In the genomic region with DNA sequence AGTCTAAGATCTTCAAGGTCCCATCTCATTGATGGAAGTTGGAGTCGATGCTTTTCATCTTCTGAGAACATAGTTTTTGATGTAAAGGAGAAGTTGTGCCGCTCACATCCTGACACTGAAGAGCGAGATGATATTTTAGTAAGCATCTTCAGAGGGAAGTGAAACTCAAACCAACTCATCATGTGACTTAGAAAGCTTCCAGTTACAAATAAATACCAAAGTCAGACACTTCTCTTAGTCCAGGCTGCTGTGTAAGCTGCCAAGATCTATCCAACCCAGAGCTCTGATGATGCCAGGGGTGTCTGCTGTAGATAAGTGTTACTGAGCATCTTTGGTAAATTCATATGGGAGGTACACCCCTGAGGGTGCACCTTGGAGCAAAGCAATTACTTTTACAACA, we compare ENCODE assay signal across 20 mouse cellular contexts. TPM values are rescaled to one million over a fixed set of nuclear protein-coding genes. Genes with fewer than 3 reads are reported as not detected.
A peak's percentile ranks its signal among the peaks of the same experiment; 100 is the strongest.
DNase-seq lines count a peak whose midpoint lies in the region; ATAC-seq lines count a peak whose summit lies in the region.
"Had no signal": no experiment of that assay in that cellular context is flagged by ENCODE, and none has a peak within 500 bp of the region (broad histone marks: within the 10 kb centered on the region; RNA-seq: fewer than 3 reads in every experiment).

No protein-coding gene starts in this region.

- 0 out of 2 replicates have a peak, but pooled peaks have one; percentile 30 for ATAC-seq in liver, embryonic 16.5 days (ENCODE audit: low read depth)
- no peak for ATAC-seq in liver, embryonic 12.5 days
- peak; percentile 93 for ATAC-seq in erythroid progenitor cell, adult 5-6 weeks (replicated peaks; ENCODE audit: low FRiP score, poor library complexity, severe bottlenecking)
- peak; percentile 79 for ATAC-seq in monocyte, adult 5-6 weeks (replicated peaks; ENCODE audit: insufficient number of reproducible peaks, low FRiP score, low TSS enrichment, poor library complexity, severe bottlenecking)
- ATAC-seq in hindbrain, embryonic 16.5 days: no peak
- ATAC-seq: forebrain, postnatal 0 days; midbrain, embryonic 16.5 days had no signal

- no peaks in the 10 kb centered on the region for H3K4me1 ChIP-seq in liver, embryonic 16.5 days (ENCODE audit: control insufficient read depth, low read depth, low read length)
- H3K4me1 ChIP-seq in liver, embryonic 12.5 days: peaks cover 5% of the 10 kb centered on the region; the same call in 1 of the 2 replicates
- H3K4me1 ChIP-seq in hindbrain, embryonic 16.5 days (ENCODE audit: control insufficient read depth, insufficient read depth, low read depth, low read length): no peaks in the 10 kb centered on the region
- H3K4me1 ChIP-seq: heart, embryonic 13.5 days; lung, embryonic 15.5 days; neural tube, embryonic 15.5 days had no signal

- DNase-seq in CD4-positive, CD25-positive, alpha-beta regulatory T cell, adult 2 months (ENCODE audit: low read depth, low spot score): peak; percentile 55
- no peak for DNase-seq in right cerebral cortex, postnatal 14 days
- no peak for DNase-seq in cerebellum, postnatal 14 days
- DNase-seq: cerebellum, adult 8-10 months; embryo, embryonic 11 days; forebrain, postnatal 0 days; gastrocnemius, postnatal 10 days; kidney, adult 11 months; kidney, postnatal 36 days; right cerebral cortex, postnatal 25 days had no signal

- H3K9ac ChIP-seq in liver, embryonic 16.5 days (ENCODE audit: low read depth, low read length): no peak overlapping the region
- H3K9ac ChIP-seq in liver, embryonic 12.5 days: no peak overlapping the region
- H3K9ac ChIP-seq in hindbrain, embryonic 16.5 days (ENCODE audit: low read depth, low read length): no peak overlapping the region
- H3K9ac ChIP-seq: forebrain, postnatal 0 days; heart, embryonic 13.5 days; hindbrain, embryonic 12.5 days; lung, embryonic 15.5 days; neural tube, embryonic 15.5 days had no signal

- H3K27me3 ChIP-seq in liver, embryonic 16.5 days (ENCODE audit: control insufficient read depth, insufficient read depth, low read depth, low read length): no peaks in the 10 kb centered on the region
- H3K27me3 ChIP-seq in liver, embryonic 12.5 days (replicated peaks): 0 out of 2 replicates have a peak, but pooled peaks cover 4% of the 10 kb centered on the region
- H3K27me3 ChIP-seq in hindbrain, embryonic 16.5 days (replicated peaks; ENCODE audit: control insufficient read depth, insufficient read depth, low read length): no peaks in the 10 kb centered on the region
- H3K27me3 ChIP-seq: heart, embryonic 13.5 days; hindbrain, embryonic 12.5 days; lung, embryonic 15.5 days; neural tube, embryonic 15.5 days had no signal

- H3K4me2 ChIP-seq in liver, embryonic 16.5 days (ENCODE audit: low read depth, low read length): no peak overlapping the region
- H3K4me2 ChIP-seq in liver, embryonic 12.5 days: no peak overlapping the region
- H3K4me2 ChIP-seq in hindbrain, embryonic 16.5 days (ENCODE audit: low read length): no peak overlapping the region
- H3K4me2 ChIP-seq: heart, embryonic 13.5 days; hindbrain, embryonic 12.5 days; lung, embryonic 15.5 days; neural tube, embryonic 15.5 days had no signal

- 40% methylated on average over 3 of the region's 3 CpGs for WGBS in liver, embryonic 16.5 days (ENCODE audit: insufficient replicate concordance)
- WGBS in liver, embryonic 12.5 days (ENCODE audit: insufficient replicate concordance): 55% methylated on average over 3 of the region's 3 CpGs
- WGBS in hindbrain, embryonic 16.5 days: 93% methylated on average over 3 of the region's 3 CpGs

- no peak overlapping the region for H3K4me3 ChIP-seq in liver, embryonic 16.5 days (ENCODE audit: low read depth, low read length)
- no peak overlapping the region for H3K4me3 ChIP-seq in liver, embryonic 12.5 days
- no peak overlapping the region for H3K4me3 ChIP-seq in hindbrain, embryonic 16.5 days (ENCODE audit: low read length)
- H3K4me3 ChIP-seq: heart, embryonic 13.5 days; hindbrain, embryonic 12.5 days; lung, embryonic 15.5 days; neural tube, embryonic 15.5 days had no signal

- no peak overlapping the region for H3K27ac ChIP-seq in liver, embryonic 16.5 days (ENCODE audit: low read length)
- H3K27ac ChIP-seq in liver, embryonic 12.5 days: no peak overlapping the region
- H3K27ac ChIP-seq in hindbrain, embryonic 16.5 days (ENCODE audit: low read depth, low read length): no peak overlapping the region
- H3K27ac ChIP-seq: heart, embryonic 13.5 days; hindbrain, embryonic 12.5 days; lung, embryonic 15.5 days; neural tube, embryonic 15.5 days had no signal

- H3K36me3 ChIP-seq in liver, embryonic 16.5 days (ENCODE audit: control insufficient read depth, insufficient read depth): no peaks in the 10 kb centered on the region
- H3K36me3 ChIP-seq in liver, embryonic 12.5 days: no peaks in the 10 kb centered on the region
- no peaks in the 10 kb centered on the region for H3K36me3 ChIP-seq in hindbrain, embryonic 16.5 days (ENCODE audit: control insufficient read depth, insufficient read depth, low read length)
- H3K36me3 ChIP-seq: heart, embryonic 13.5 days; hindbrain, embryonic 12.5 days; lung, embryonic 15.5 days; neural tube, embryonic 15.5 days had no signal

- H3K9me3 ChIP-seq in liver, embryonic 16.5 days (replicated peaks; ENCODE audit: control insufficient read depth, low read length): no peaks in the 10 kb centered on the region
- no peaks in the 10 kb centered on the region for H3K9me3 ChIP-seq in liver, embryonic 12.5 days (replicated peaks)
- H3K9me3 ChIP-seq in hindbrain, embryonic 16.5 days (ENCODE audit: control insufficient read depth, low read length): no peaks in the 10 kb centered on the region
- H3K9me3 ChIP-seq: heart, embryonic 13.5 days; hindbrain, embryonic 12.5 days; lung, embryonic 15.5 days; neural tube, embryonic 15.5 days had no signal

RNA-seq across cellular contexts. Expression of gene Rb1, which starts 8.3 kb away (rescaled TPM):
- polyA plus RNA-seq in liver, embryonic 16.5 days (2015; fragmentation: Nextera tagmentation; extraction: Ambion mirVana): 16.7 and 18.5 TPM in 2 replicates
- polyA plus RNA-seq in liver, embryonic 12.5 days (2016; fragmentation: Nextera tagmentation; extraction: Ambion mirVana): 30.1 and 33.3 TPM in 2 replicates
- total RNA-seq in erythroid progenitor cell, adult 5-6 weeks (2015; ENCODE audit: low replicate concordance): 466 and 515 TPM in 2 replicates
- total RNA-seq in erythroid progenitor cell, adult 5-6 weeks (2017; ENCODE audit: low replicate concordance): 345 and 529 TPM in 2 replicates
- total RNA-seq in monocyte, adult 5-6 weeks (2017): 82.3 to 133 TPM (median 104 TPM) in 3 replicates
- 20.4 and 22.3 TPM in 2 replicates for polyA plus RNA-seq in hindbrain, embryonic 16.5 days (2015; fragmentation: Nextera tagmentation; extraction: Ambion mirVana)

RNA-seq across cellular contexts. Expression of gene Itm2b, which starts 51.2 kb away (rescaled TPM):
- polyA plus RNA-seq in liver, embryonic 16.5 days (2015; fragmentation: Nextera tagmentation; extraction: Ambion mirVana): 588 and 605 TPM in 2 replicates
- polyA plus RNA-seq in liver, embryonic 12.5 days (2016; fragmentation: Nextera tagmentation; extraction: Ambion mirVana): 395 and 399 TPM in 2 replicates
- 559 and 848 TPM in 2 replicates for total RNA-seq in erythroid progenitor cell, adult 5-6 weeks (2015; ENCODE audit: low replicate concordance)
- total RNA-seq in erythroid progenitor cell, adult 5-6 weeks (2017; ENCODE audit: low replicate concordance): 487 and 545 TPM in 2 replicates
- total RNA-seq in monocyte, adult 5-6 weeks (2017): 1,022 to 1,179 TPM (median 1,153 TPM) in 3 replicates
- polyA plus RNA-seq in hindbrain, embryonic 16.5 days (2015; fragmentation: Nextera tagmentation; extraction: Ambion mirVana): 786 and 849 TPM in 2 replicates

Comparison
In these comparisons a context has a peak if more than half of its experiments do, and no peak if none do; other contexts are left out.
1. ATAC-seq: peak in liver, embryonic 16.5 days (single experiment), erythroid progenitor cell, adult 5-6 weeks (single experiment) and monocyte, adult 5-6 weeks (single experiment); none in liver, embryonic 12.5 days (single experiment) and hindbrain, embryonic 16.5 days (single experiment).